Mouse (Mus musculus) myocyte (in vitro differentiated cells): Measurements from ENCODE around the gene Prkg1. TPM values are rescaled to one million over a fixed set of nuclear protein-coding genes. Genes with fewer than 3 reads are reported as not detected.
A peak's percentile ranks its signal among the peaks of the same experiment; 100 is the strongest.

ENCODE experiments used
- H3K27me3 ChIP-seq: one replicate; pipeline ENCODE4 v1.6.1; 2011; ENCODE audit not compliant: control insufficient read depth, insufficient read depth, insufficient read length
- H3K36me3 ChIP-seq: one replicate; pipeline ENCODE4 v1.6.1; 2011; ENCODE audit not compliant: control insufficient read depth, insufficient read depth
- H3K4me2 ChIP-seq: one replicate; pipeline ENCODE4 v1.6.1; 2011; ENCODE audit warnings: low read depth, control low read depth
- H3K4me3 ChIP-seq: one replicate; pipeline ENCODE4 v1.5.1; 2011; ENCODE audit warnings: mild to moderate bottlenecking, control low read depth, moderate library complexity
- H3K79me2 ChIP-seq: one replicate; pipeline ENCODE4 v1.6.1; 2011; ENCODE audit not compliant: control insufficient read depth, insufficient read depth
- H3ac ChIP-seq: one replicate; pipeline ENCODE4 v1.6.1; 2011; ENCODE audit not compliant: control insufficient read depth, insufficient read length
- CEBPB ChIP-seq: IDR thresholded peaks from 2 replicates; pipeline ENCODE4 v1.6.1; 2011; ENCODE audit warnings: mild to moderate bottlenecking, moderate library complexity; ENCODE audit not compliant: poor library complexity, insufficient read depth, severe bottlenecking
- E2F4 ChIP-seq: IDR thresholded peaks from one replicate; pipeline ENCODE4 v1.6.1; 2011; ENCODE audit warnings: mild to moderate bottlenecking, control low read depth, moderate library complexity; ENCODE audit not compliant: insufficient read depth
- MAX ChIP-seq: IDR thresholded peaks from one replicate; pipeline ENCODE4 v1.6.1; 2011; ENCODE audit warnings: low read depth, mild to moderate bottlenecking, control low read depth
- MYOD1 ChIP-seq, 3 experiments: IDR thresholded peaks; one replicate each; pipeline ENCODE4 v1.6.1; 2011; ENCODE audit warnings: control low read depth in 2 of 3, low read depth in 2 of 3, mild to moderate bottlenecking in 2 of 3, moderate library complexity in 1 of 3; ENCODE audit not compliant: insufficient read length in 2 of 3, control insufficient read depth in 1 of 3
- MYOG ChIP-seq, 3 experiments: IDR thresholded peaks; one replicate each; pipeline ENCODE4 v1.6.1; 2011; ENCODE audit warnings: control low read depth in 2 of 3, low read depth in 2 of 3, mild to moderate bottlenecking in 2 of 3; ENCODE audit not compliant: insufficient read length in 2 of 3, control insufficient read depth in 1 of 3, insufficient read depth in 1 of 3
- POLR2A ChIP-seq: IDR thresholded peaks from one replicate; pipeline ENCODE4 v1.6.1; 2011; ENCODE audit warnings: low read depth, mild to moderate bottlenecking, control low read depth, moderate library complexity; ENCODE audit not compliant: insufficient read length
- POLR2AphosphoS2 ChIP-seq: IDR thresholded peaks from one replicate; pipeline ENCODE4 v1.6.1; 2011; ENCODE audit warnings: low read depth, control low read depth; ENCODE audit not compliant: insufficient read length
- REST ChIP-seq: IDR thresholded peaks from one replicate; pipeline ENCODE4 v1.6.1; 2011; ENCODE audit warnings: mild to moderate bottlenecking, control low read depth, moderate library complexity; ENCODE audit not compliant: insufficient read depth, insufficient read length
- SRF ChIP-seq: IDR thresholded peaks from one replicate; pipeline ENCODE4 v1.6.1; 2011; ENCODE audit warnings: low read depth; ENCODE audit not compliant: control insufficient read depth, insufficient read length
- TCF12 ChIP-seq: IDR thresholded peaks from one replicate; pipeline ENCODE4 v1.6.1; 2011; ENCODE audit warnings: mild to moderate bottlenecking, control low read depth; ENCODE audit not compliant: poor library complexity, insufficient read depth, severe bottlenecking
- TCF3 ChIP-seq: IDR thresholded peaks from one replicate; pipeline ENCODE4 v1.6.1; 2011; ENCODE audit warnings: low read depth, control low read depth; ENCODE audit not compliant: insufficient read length
- USF1 ChIP-seq: IDR thresholded peaks from one replicate; pipeline ENCODE4 v1.6.1; 2011; ENCODE audit warnings: low read depth, mild to moderate bottlenecking, control low read depth, moderate library complexity
- polyA plus RNA-seq: library from polyadenylated mRNA; unstranded; fragments of >200 nt; fragmentation: generic; extraction: Trizol; gene quantifications from one replicate; pipeline ENCODE4 v1.2.1, GENCODE M21; 2012; ENCODE audit warnings: missing spikeins

Prkg1 gene
- polyA plus RNA-seq, 1 experiment: 1.7 TPM

- no peaks in the 10 kb centered on the region for H3K36me3 ChIP-seq
- H3K79me2 ChIP-seq: no peaks in the 10 kb centered on the region
- peak overlapping the region; percentile 60 for H3K4me2 ChIP-seq
- TF ChIP-seq POLR2AphosphoS2: no peak
- H3K4me3 ChIP-seq: no peak overlapping the region
- H3ac ChIP-seq: no peak overlapping the region
- no peaks in the 10 kb centered on the region for H3K27me3 ChIP-seq
These were observed 922.2 kb downstream of the Prkg1 start for GRCm38 (mm10) chr19:30842640-30843039.

GRCm38 (mm10) chr19:30833045-30833651, 931.7 kb downstream of the Prkg1 start:
- Histone ChIP-seq H3ac (no peak overlapping the region), H3K79me2 (no peaks in the 10 kb centered on the region), H3K36me3 (no peaks in the 10 kb centered on the region), H3K4me2 (no peak overlapping the region), H3K27me3 (no peaks in the 10 kb centered on the region), H3K4me3 (no peak overlapping the region)
- TF ChIP-seq CEBPB: no peak
- TF ChIP-seq MAX: no peak
- TF ChIP-seq TCF12: no peak
- no peak for TF ChIP-seq MYOG (IDR thresholded peaks at IDR 0.05; ENCODE audit: control insufficient read depth in 1 of 3, insufficient read depth in 1 of 3, insufficient read length in 2 of 3, low read depth in 2 of 3)

- Histone ChIP-seq H3K79me2 (no peaks in the 10 kb centered on the region), H3K4me3 (no peak overlapping the region), H3ac (no peak overlapping the region), H3K4me2 (peak overlapping the region; percentile 12), H3K36me3 (no peaks in the 10 kb centered on the region), H3K27me3 (no peaks in the 10 kb centered on the region)
- no peak for TF ChIP-seq POLR2AphosphoS2
These were observed 935.5 kb downstream of the Prkg1 start for GRCm38 (mm10) chr19:30829231-30829775.

GRCm38 (mm10) chr19:30827820-30828219, 937.0 kb downstream of the Prkg1 start:
- no peak overlapping the region for H3K4me3 ChIP-seq
- TF ChIP-seq TCF12 (no peak), POLR2AphosphoS2 (no peak), SRF (no peak), TCF3 (no peak), E2F4 (no peak), REST (no peak), USF1 (no peak)
- no peaks in the 10 kb centered on the region for H3K36me3 ChIP-seq

GRCm38 (mm10) chr19:30826106-30826505, 938.7 kb downstream of the Prkg1 start:
- Histone ChIP-seq H3K4me3 (no peak overlapping the region), H3K27me3 (no peaks in the 10 kb centered on the region), H3ac (no peak overlapping the region), H3K79me2 (no peaks in the 10 kb centered on the region), H3K4me2 (no peak overlapping the region), H3K36me3 (no peaks in the 10 kb centered on the region)
- TF ChIP-seq SRF (no peak), TCF3 (no peak), MAX (no peak), USF1 (no peak), E2F4 (no peak), MYOD1 (IDR thresholded peaks at IDR 0.05; ENCODE audit: control insufficient read depth in 1 of 3, insufficient read length in 2 of 3, low read depth in 2 of 3) (no peak), POLR2A (no peak), TCF12 (no peak), CEBPB (no peak), REST (no peak), MYOG (IDR thresholded peaks at IDR 0.05; ENCODE audit: control insufficient read depth in 1 of 3, insufficient read depth in 1 of 3, insufficient read length in 2 of 3, low read depth in 2 of 3) (no peak), POLR2AphosphoS2 (no peak)

More at GRCm38 (mm10) chr19:30827820-30828219, 937.0 kb downstream of the Prkg1 start:
- Histone ChIP-seq H3ac (no peak overlapping the region), H3K79me2 (no peaks in the 10 kb centered on the region), H3K4me2 (no peak overlapping the region), H3K27me3 (no peaks in the 10 kb centered on the region)

- Histone ChIP-seq H3K4me2 (no peak overlapping the region), H3K27me3 (no peaks in the 10 kb centered on the region), H3K36me3 (no peaks in the 10 kb centered on the region), H3K4me3 (no peak overlapping the region), H3ac (no peak overlapping the region), H3K79me2 (no peaks in the 10 kb centered on the region)
- TF ChIP-seq MAX (no peak), USF1 (peak; percentile 37)
These were observed 949.2 kb downstream of the Prkg1 start for GRCm38 (mm10) chr19:30815661-30816060.
